Mouse (Mus musculus) cerebellum, adult 2 months (tissue): ENCODE data around the gene Jam3. TPM values are rescaled to one million over a fixed set of nuclear protein-coding genes. Genes with fewer than 3 reads are reported as not detected.

Experiments
- DNase-seq, 2 experiments: peaks; one replicate each; pipeline ENCODE4 v3.0.0; 2021
- H3K27ac ChIP-seq: fragments of 200-500 bp; 2 replicates; pipeline ENCODE4 v1.5.1; 2012; ENCODE audit warnings: low read length, control low read depth, inconsistent platforms; ENCODE audit not compliant: insufficient read depth
- H3K27me3 ChIP-seq: fragments of 200-500 bp; 2 replicates; pipeline ENCODE4 v1.6.1; 2012; ENCODE audit warnings: inconsistent platforms, mild to moderate bottlenecking, low read length, moderate library complexity; ENCODE audit not compliant: control insufficient read depth, insufficient read depth
- H3K4me1 ChIP-seq: fragments of 200-500 bp; 2 replicates; pipeline ENCODE4 v1.6.1; 2011; ENCODE audit warnings: low read length; ENCODE audit not compliant: control insufficient read depth, insufficient read depth
- H3K4me3 ChIP-seq: fragments of 200-500 bp; replicated peaks from 2 replicates; pipeline ENCODE3; 2011; ENCODE audit warnings: mild to moderate bottlenecking, low read depth, low read length, control low read depth; ENCODE audit not compliant: insufficient read depth
- CTCF ChIP-seq: fragments of 200-500 bp; IDR thresholded peaks from 2 replicates; pipeline ENCODE4 v1.5.1; 2011; ENCODE audit warnings: low read depth, mild to moderate bottlenecking, control low read depth, low read length, moderate library complexity, borderline replicate concordance; ENCODE audit not compliant: insufficient read depth
- POLR2A ChIP-seq: fragments of 200-500 bp; IDR thresholded peaks from 2 replicates; pipeline ENCODE4 v1.6.1; 2011; ENCODE audit warnings: low read length, control low read depth, borderline replicate concordance; ENCODE audit not compliant: insufficient read depth
- WGBS: fragments of 180-500 bp; shearing (Covaris S2); methylation state at CpG from one replicate; pipeline ENCODE4 v1.1.7; 2018; 5-methylcytosine and 5-hydroxymethylcytosine counted together
- polyA plus RNA-seq: library from polyadenylated mRNA; depleted of rRNA; stranded (reverse); fragments of >200 nt; gene quantifications from 2 replicates; pipeline ENCODE4 v1.2.3, GENCODE M21; 2012

Jam3 gene
- polyA plus RNA-seq, 1 experiment, result 50.8 TPM

- WGBS, result 3% methylated on average over 7 of the region's 7 CpGs
- DNase-seq, result peak; percentile 75 to 77
- TF ChIP-seq CTCF (no peak), POLR2A (no peak)
Measured at GRCm38 (mm10) chr9:27191501-27191981, 36.3 kb upstream of the Jam3 start.

DNA sequence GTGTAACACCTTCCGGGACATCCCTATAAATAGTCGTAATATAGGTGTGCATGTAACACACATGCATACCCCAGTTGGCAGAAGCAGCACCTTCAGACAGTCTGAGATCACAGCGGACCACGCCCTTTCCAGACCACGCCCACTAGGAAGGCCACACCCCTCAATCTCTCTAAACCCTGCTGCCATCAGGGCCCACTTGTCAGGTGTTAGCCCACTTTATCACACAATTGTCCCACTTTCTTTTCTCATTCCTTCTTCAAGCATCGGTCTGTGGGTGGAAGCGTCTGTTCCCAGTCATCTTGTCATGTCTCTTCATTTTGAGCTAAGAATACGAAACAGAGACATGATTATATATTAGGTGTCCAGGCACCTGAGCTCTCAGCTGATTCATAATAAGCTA lies 35.2 kb upstream of the Jam3 start:
- Histone ChIP-seq H3K4me1 (peaks cover 41% of the 10 kb centered on the region), H3K4me3 (no peak overlapping the region), H3K27me3 (no peaks in the 10 kb centered on the region), H3K27ac (no peak overlapping the region)
- TF ChIP-seq POLR2A (no peak), CTCF (no peak)
- WGBS, result 90% methylated on average over 8 of the region's 8 CpGs
- no peak for DNase-seq

More at GRCm38 (mm10) chr9:27191501-27191981, 36.3 kb upstream of the Jam3 start:
- peak overlapping the region; percentile 89 for H3K27ac ChIP-seq
- H3K4me3 ChIP-seq, result peak overlapping the region; percentile 39
- no peaks in the 10 kb centered on the region for H3K27me3 ChIP-seq
- H3K4me1 ChIP-seq, result peaks cover 41% of the 10 kb centered on the region

DNA sequence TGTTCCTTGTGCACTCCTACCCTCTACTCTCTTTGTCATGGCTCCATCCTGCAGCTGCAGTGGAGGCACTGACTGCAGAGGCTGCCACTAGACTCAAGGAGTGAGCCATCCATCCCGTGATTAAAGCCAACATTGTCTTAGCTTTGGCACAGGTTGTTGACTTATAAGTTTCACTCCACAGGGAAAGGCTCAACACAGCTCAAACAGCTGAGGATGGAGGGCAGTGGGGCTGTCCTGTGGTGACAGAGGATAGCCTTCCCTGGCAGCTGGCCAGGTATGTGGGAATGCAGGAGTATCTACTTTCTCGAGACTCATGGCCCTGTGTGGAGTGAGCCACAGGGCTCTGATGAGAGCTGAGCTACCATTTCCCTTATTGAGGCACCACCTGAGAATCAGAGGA lies 34.1 kb upstream of the Jam3 start:
- no peak overlapping the region for H3K4me3 ChIP-seq
- no peak overlapping the region for H3K27ac ChIP-seq

GRCm38 (mm10) chr9:27188677-27189241 lies 33.5 kb upstream of the Jam3 start:
- no peak for DNase-seq
- TF ChIP-seq POLR2A (no peak), CTCF (no peak)
- Histone ChIP-seq H3K27ac (no peak overlapping the region), H3K27me3 (no peaks in the 10 kb centered on the region), H3K4me1 (peaks cover 33% of the 10 kb centered on the region), H3K4me3 (no peak overlapping the region)
- WGBS, result 92% methylated on average over 7 of the region's 7 CpGs

More for the DNA sequence above, 34.1 kb upstream of the Jam3 start:
- 45% methylated on average over 2 of the region's 2 CpGs for WGBS
- DNase-seq, result peak in 1 of 2 experiments; percentile 28
- H3K4me1 ChIP-seq, result peaks cover 36% of the 10 kb centered on the region
- TF ChIP-seq POLR2A (no peak), CTCF (no peak)
- H3K27me3 ChIP-seq, result no peaks in the 10 kb centered on the region

GRCm38 (mm10) chr9:27185820-27186219 lies 30.6 kb upstream of the Jam3 start:
- Histone ChIP-seq H3K27ac (no peak overlapping the region), H3K27me3 (no peaks in the 10 kb centered on the region), H3K4me3 (no peak overlapping the region), H3K4me1 (peaks cover 13% of the 10 kb centered on the region)
- DNase-seq, result no peak
- TF ChIP-seq POLR2A (no peak), CTCF (no peak)

- H3K4me3 ChIP-seq, result no peak overlapping the region
- no peak for DNase-seq
- WGBS, result 91% methylated on average over 5 of the region's 5 CpGs
- H3K4me1 ChIP-seq, result peaks cover 12% of the 10 kb centered on the region
- H3K27ac ChIP-seq, result no peak overlapping the region
- no peak for TF ChIP-seq POLR2A
- no peak for TF ChIP-seq CTCF
- H3K27me3 ChIP-seq, result no peaks in the 10 kb centered on the region
Measured at GRCm38 (mm10) chr9:27182087-27182486, 26.9 kb upstream of the Jam3 start.

DNA sequence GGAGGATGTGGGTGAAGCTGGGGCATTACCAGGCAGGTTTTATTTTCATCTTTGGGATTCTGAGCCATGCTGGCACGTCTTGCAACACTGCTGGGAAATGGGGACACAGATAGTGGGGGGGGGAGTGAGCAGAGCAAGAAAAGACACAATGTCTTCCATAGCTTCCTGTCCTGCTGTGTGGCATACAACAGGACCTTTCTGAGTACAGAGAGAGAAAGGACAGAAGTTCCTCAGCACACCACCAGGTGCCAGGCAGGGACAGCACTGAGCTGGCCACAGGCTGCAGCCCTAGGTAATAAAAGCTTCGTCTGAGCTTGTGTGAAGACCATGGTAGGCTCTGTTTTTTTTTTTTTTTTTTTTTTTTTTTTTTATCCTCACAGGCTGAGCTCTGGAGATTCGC lies 25.3 kb upstream of the Jam3 start:
- no peaks in the 10 kb centered on the region for H3K27me3 ChIP-seq
- no peak overlapping the region for H3K4me3 ChIP-seq
- 35% methylated on average over 3 of the region's 3 CpGs for WGBS
- peaks cover 11% of the 10 kb centered on the region for H3K4me1 ChIP-seq
- H3K27ac ChIP-seq, result no peak overlapping the region
- peak in 1 of 2 experiments; percentile 51 for DNase-seq
- TF ChIP-seq CTCF (peak; percentile 71; the same call in 1 of the 2 replicates), POLR2A (no peak)

DNA sequence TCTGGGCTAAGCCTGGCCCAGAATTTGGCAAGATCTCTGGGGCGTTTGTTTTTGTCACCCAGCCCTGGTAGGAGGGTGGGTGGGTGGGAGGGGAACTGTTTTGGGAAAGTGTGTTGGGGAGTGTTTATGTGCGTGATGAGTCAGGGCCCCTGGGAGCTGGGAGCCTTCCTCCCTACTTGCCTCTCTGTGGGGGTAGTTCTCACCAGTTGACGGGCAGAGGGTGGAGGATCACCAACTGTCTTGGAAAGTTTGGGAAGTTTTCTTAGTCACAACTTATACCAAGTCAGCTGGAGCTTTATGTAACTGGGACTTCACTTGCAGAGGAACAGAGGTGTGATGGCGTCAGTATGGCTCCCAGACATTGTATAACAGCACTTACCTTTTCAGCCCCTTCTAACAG lies 23.7 kb upstream of the Jam3 start:
- Histone ChIP-seq H3K4me3 (no peak overlapping the region), H3K27me3 (no peaks in the 10 kb centered on the region), H3K4me1 (peaks cover 15% of the 10 kb centered on the region), H3K27ac (no peak overlapping the region)
- no peak for TF ChIP-seq POLR2A
- no peak for TF ChIP-seq CTCF
- DNase-seq, result no peak
- 93% methylated on average over 4 of the region's 4 CpGs for WGBS

DNA sequence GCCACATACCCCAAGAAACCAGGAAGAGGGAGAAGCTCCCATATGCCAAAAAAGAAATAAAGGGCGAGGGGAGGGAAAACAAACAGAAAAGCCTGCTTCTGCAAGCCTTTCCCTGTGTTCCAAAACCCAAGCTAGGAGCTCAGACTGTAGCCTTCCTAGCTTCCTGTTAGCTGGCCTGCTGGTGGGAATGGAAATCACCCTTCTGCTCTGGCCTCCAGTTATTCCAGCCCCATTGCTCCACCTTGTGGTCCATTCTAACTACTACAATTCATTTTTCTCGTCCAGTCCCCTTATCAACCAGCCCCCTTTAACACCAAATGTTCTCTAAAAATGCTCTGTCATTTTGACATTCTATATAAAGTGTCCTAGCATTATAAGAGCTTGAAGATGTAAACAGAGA lies 20.9 kb upstream of the Jam3 start:
- Histone ChIP-seq H3K4me1 (peaks cover 16% of the 10 kb centered on the region), H3K4me3 (no peak overlapping the region), H3K27me3 (no peaks in the 10 kb centered on the region), H3K27ac (no peak overlapping the region)
- TF ChIP-seq POLR2A (no peak), CTCF (peak; percentile 95)
- WGBS, result 8% methylated on average over 2 of the region's 2 CpGs
- DNase-seq, result peak; percentile 69 to 80
